Mouse (Mus musculus) ovary, adult 2 months (tissue): ENCODE results near the gene Mpig6b. TPM values are rescaled to one million over a fixed set of nuclear protein-coding genes. Genes with fewer than 3 reads are reported as not detected.

ENCODE experiments used
- polyA plus RNA-seq: library from polyadenylated mRNA; depleted of rRNA; stranded (reverse); fragments of >200 nt; gene quantifications from 2 replicates; pipeline ENCODE4 v1.2.3, GENCODE M21; 2012; rRNA removed

Mpig6b gene
- polyA plus RNA-seq, result 0.25 and 0.36 TPM in 2 replicates

GRCm38 (mm10) chr17:35066084-35066483 is at the start of gene Mpig6b:
Gene Mpig6b, minus strand, starts transcription at chr17:35066184.

GRCm38 (mm10) chr17:35115046-35116019 is 49.3 kb upstream of the Mpig6b start, which contains the start of gene Ly6g5b:
Gene Ly6g5b, minus strand, starts transcription at chr17:35115428.

GRCm38 (mm10) chr17:35108097-35108496 is 42.1 kb upstream of the Mpig6b start, which contains the start of gene Ly6g5c:
Gene Ly6g5c, plus strand, starts transcription at chr17:35108279.

GRCm38 (mm10) chr17:35088825-35089644 is 23.1 kb upstream of the Mpig6b start, which contains the start of gene Abhd16a:
Gene Abhd16a, plus strand, starts transcription at chr17:35089263.

GRCm38 (mm10) chr17:35085208-35085865 is 19.4 kb upstream of the Mpig6b start, which contains the start of gene Ly6g6f:
Gene Ly6g6f, minus strand, starts transcription at chr17:35085610.

DNA sequence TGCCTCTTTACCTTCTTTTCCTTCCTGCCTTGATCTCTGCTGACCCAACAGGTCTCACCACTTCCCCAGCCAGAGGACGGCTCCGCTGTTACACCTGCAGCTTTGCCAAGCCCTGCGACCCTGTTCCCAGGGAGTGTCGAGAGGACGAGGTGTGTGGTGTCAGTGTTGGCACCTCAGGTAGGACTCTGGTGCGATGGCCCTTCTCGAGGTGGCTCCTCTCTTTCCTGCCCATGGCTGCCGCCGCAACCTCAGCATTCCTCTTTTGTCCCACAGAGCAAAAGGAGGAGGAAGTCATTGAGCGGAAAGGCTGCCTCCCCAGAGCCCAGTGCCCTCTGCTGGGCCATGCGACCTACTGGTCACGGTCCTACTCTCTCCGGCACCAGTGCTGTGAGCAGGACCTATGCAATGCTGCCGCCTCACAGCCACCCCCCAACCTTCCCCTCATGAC is 11.8 kb upstream of the Mpig6b start, which contains the start of gene Ly6g6d:
Ly6g6d (minus strand) TSS at position 280 of the 448 bp plus-strand sequence.

GRCm38 (mm10) chr17:35076507-35077176 is 10.7 kb upstream of the Mpig6b start, which contains the start of gene Ly6g6e:
Gene Ly6g6e, plus strand, starts transcription at chr17:35076902.

GRCm38 (mm10) chr17:35064951-35065947 is 735 bp downstream of the Mpig6b start, which contains the start of gene Ly6g6c:
Gene Ly6g6c, plus strand, starts transcription at chr17:35065388.

GRCm38 (mm10) chr17:35058911-35059892 is 6.8 kb downstream of the Mpig6b start, which contains the start of gene Ddah2:
Gene Ddah2, plus strand, starts transcription at chr17:35059035.

DNA sequence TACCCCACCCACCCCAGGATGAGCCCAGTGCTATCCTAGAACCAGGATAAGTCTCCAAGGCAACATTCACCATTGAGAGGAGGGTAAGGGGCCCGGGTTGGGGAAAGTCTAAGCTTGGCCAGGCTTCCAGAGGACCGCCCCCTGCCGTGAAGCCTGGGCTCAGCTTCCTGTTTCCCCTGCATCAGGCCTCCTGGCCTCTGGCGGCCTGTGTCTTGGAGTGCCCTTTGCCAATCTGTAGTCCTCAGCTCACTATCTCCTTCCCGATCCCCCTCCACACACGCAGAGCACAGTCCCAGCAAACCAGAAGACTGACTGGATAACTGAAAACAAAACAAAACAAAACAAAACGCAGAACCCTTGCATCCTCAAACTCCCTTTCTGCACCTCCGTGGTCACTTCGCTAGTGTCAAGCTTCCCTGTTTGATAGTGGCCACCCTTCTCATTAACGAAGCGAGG is 16.4 kb downstream of the Mpig6b start, which contains the start of gene Clic1:
Clic1 (plus strand) TSS at position 406 of the 456 bp plus-strand sequence.

DNA sequence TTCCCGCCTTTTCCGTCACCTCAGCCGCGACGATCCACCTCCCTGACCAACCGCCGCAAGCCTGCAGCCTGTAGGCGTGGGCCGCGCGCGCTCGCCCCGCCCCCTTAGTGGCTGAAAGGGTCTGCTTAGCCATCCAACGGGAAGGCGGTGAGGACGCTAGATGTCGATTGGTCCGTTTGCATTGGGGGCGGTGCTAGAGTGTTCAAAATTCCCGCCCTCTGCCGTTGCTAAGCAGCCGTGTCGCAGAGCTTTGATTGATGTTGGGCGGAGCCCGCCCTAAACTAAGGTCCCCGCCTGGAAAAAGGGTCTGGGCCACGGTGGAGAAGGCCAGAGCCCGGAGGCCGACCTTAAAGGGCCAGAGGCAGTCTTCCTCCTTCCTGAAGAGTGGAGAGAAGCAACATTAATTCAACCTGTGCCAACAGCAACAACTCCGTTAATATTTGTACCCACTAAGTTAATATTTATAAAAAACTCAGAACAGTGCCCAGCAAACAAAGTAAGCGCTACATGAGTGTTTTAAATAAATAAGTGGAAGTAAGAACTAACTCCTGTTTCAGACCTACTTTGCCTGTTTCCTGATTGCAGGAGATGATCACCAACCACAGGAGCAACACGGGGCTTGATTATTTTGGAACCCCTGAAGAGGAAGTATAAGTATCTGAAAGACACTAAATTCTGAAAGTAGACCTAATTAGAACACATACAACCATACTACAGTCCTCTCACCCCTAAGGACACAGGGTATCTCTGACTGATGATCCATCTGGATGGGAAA is 19.1 kb downstream of the Mpig6b start, which contains the start of gene Msh5:
Msh5 (minus strand) TSS at position 65 of the 775 bp plus-strand sequence.

DNA sequence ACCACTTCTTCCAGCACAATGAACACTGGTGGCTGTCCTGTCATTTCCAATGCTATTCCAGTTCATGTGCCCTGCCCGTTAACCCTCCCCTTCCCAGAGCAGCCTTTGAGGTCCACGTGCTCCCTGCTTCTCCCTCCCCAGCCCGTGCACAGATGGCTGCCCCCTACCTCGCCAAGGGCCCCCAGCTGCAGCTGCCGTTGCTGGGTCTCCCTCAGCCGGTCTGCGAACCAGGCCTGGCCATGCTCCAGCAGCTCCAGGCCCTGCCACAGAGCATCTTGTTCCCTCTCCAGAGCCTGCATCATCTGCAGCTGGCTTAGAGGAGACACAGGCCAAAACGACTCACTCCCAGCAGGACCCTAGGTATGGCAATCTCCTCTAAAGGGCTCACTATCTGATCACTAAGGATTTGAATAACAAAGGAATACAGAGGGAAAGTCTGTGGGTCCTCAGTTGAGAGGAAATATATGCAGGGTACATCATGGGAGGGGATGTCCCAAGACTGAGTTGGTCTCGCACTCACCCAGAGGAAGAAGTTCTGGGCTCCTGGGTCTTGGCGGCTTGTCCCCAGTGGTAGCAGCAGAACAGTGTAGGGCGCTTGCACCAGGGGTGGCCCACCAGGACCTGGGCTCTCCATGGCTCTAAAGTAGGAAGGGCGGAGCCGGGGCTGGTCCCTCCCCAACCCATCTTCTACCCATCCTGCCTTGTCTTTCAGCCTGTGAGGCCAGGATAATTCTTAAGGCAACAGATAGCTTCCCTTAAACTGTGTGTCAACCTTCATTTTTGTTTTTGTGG is 38.5 kb downstream of the Mpig6b start, which contains the start of gene Sapcd1:
Sapcd1 (minus strand) TSS at position 740 of the 792 bp plus-strand sequence.

DNA sequence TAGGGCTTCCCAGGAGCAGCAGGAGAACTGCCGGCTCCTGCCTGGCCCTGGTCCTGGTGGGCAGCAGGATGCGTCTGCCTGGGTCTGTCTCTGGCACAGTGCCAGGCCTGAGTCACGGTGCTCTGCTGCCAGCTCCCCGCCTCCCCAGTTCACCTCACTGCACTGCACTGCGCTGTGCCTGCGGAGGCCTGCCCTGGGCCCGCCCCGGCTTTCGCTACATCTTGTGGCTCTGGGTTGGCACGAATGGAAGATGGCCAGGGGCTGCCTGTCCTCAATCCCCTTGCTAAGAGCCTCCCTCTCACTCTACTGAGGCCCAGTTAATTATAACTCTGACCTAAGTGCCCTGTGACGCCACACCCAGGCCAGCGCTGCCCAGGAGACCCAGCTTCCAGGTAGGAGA is 49.6 kb downstream of the Mpig6b start, which contains the start of gene Vwa7:
Vwa7 (plus strand) TSS at position 204 of the 400 bp plus-strand sequence.

